18 mouse cellular contexts compared by ENCODE assay signal in the genomic region with DNA sequence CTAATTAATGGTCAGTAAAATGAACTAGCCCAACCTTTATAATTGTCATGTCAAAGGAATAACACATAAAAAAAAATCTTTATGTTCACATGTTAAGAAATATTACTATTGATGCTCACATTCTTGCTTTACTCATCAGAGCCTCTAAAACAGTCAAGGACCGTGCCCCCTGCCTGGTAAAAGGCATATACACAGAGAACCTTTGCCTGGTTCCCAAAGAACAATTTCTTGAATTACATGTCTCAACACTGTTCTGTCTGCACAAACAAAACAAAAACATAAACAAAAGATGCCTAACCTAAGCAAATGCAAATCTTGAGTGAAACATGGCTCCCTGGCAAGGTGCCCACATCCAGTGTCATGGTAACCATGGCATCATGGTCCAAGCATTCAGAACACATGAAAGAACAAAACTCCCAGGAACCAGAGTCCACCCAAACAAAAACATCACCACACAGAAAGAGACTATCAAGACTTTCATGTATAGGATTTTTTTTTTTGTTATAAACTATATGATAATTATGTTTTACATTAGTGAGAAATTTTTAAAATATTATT.
DNase-seq lines count a peak whose midpoint lies in the region; ATAC-seq and TF ChIP-seq lines count a peak whose summit lies in the region.
"Had no signal": no experiment of that assay in that cellular context is flagged by ENCODE, and none has a peak within 500 bp of the region (broad histone marks: within the 10 kb centered on the region; RNA-seq: fewer than 3 reads in every experiment).

No protein-coding gene starts in this region.

- 81% methylated on average over 1 of the region's 1 CpGs for WGBS in forebrain, embryonic 11.5 days
- 83% methylated on average over 1 of the region's 1 CpGs for WGBS in forebrain, embryonic 10.5 days
- 55% methylated on average over 1 of the region's 1 CpGs for WGBS in midbrain, embryonic 14.5 days
- 100% methylated on average over 1 of the region's 1 CpGs for WGBS in midbrain, embryonic 11.5 days
- 53% methylated on average over 1 of the region's 1 CpGs for WGBS in hindbrain, embryonic 13.5 days

- no peaks in the 10 kb centered on the region for H3K36me3 ChIP-seq in forebrain, embryonic 11.5 days (ENCODE audit: control insufficient read depth, insufficient read depth, low read length)
- no peaks in the 10 kb centered on the region for H3K36me3 ChIP-seq in forebrain, embryonic 10.5 days (replicated peaks)
- no peaks in the 10 kb centered on the region for H3K36me3 ChIP-seq in midbrain, embryonic 14.5 days (ENCODE audit: control insufficient read depth, insufficient read depth, low read length)
- no peaks in the 10 kb centered on the region for H3K36me3 ChIP-seq in midbrain, embryonic 11.5 days (ENCODE audit: control insufficient read depth, insufficient read depth, low read length)
- H3K36me3 ChIP-seq in hindbrain, embryonic 13.5 days, result no peaks in the 10 kb centered on the region
- H3K36me3 ChIP-seq: heart, embryonic 12.5 days; limb, embryonic 10.5 days had no signal

- H3K9ac ChIP-seq in forebrain, embryonic 11.5 days (ENCODE audit: low read length), result no peak overlapping the region
- H3K9ac ChIP-seq in midbrain, embryonic 14.5 days (replicated peaks; ENCODE audit: low read length), result no peak overlapping the region
- no peak overlapping the region for H3K9ac ChIP-seq in midbrain, embryonic 11.5 days (ENCODE audit: low read length)
- H3K9ac ChIP-seq in hindbrain, embryonic 13.5 days, result no peak overlapping the region
- H3K9ac ChIP-seq: heart, embryonic 12.5 days had no signal

- H3K4me1 ChIP-seq in forebrain, embryonic 11.5 days (replicated peaks; ENCODE audit: control insufficient read depth, insufficient read depth, low read length), result no peaks in the 10 kb centered on the region
- no peaks in the 10 kb centered on the region for H3K4me1 ChIP-seq in forebrain, embryonic 10.5 days
- no peaks in the 10 kb centered on the region for H3K4me1 ChIP-seq in midbrain, embryonic 14.5 days (ENCODE audit: control insufficient read depth, insufficient read depth, low read length)
- no peaks in the 10 kb centered on the region for H3K4me1 ChIP-seq in midbrain, embryonic 11.5 days (ENCODE audit: control insufficient read depth, insufficient read depth, low read length)
- H3K4me1 ChIP-seq in hindbrain, embryonic 13.5 days (replicated peaks), result no peaks in the 10 kb centered on the region; the same call in none of the 2 replicates
- H3K4me1 ChIP-seq: limb, embryonic 10.5 days had no signal

- ATAC-seq in forebrain, embryonic 11.5 days (replicated peaks; ENCODE audit: low FRiP score), result peak; percentile 39; the same call in 1 of the 2 replicates
- no peak; the same call in 1 of the 2 replicates for ATAC-seq in midbrain, embryonic 14.5 days (ENCODE audit: low FRiP score, low TSS enrichment)
- no peak for ATAC-seq in midbrain, embryonic 11.5 days (ENCODE audit: low FRiP score)
- ATAC-seq in hindbrain, embryonic 13.5 days (ENCODE audit: low FRiP score), result peak; percentile 63; the same call in 1 of the 2 replicates
- ATAC-seq: intestine, embryonic 16.5 days had no signal

- no peak for TF ChIP-seq CTCF in brain, embryonic 14.5 days (IDR thresholded peaks at IDR 0.05; ENCODE audit: borderline replicate concordance, extremely low read depth, insufficient read depth, insufficient read length)

- H3K9me3 ChIP-seq in forebrain, embryonic 11.5 days (ENCODE audit: control insufficient read depth, low read length), result no peaks in the 10 kb centered on the region
- no peaks in the 10 kb centered on the region for H3K9me3 ChIP-seq in forebrain, embryonic 10.5 days
- no peaks in the 10 kb centered on the region for H3K9me3 ChIP-seq in midbrain, embryonic 14.5 days (ENCODE audit: control insufficient read depth, low read length)
- no peaks in the 10 kb centered on the region for H3K9me3 ChIP-seq in midbrain, embryonic 11.5 days (ENCODE audit: control insufficient read depth, low read length)
- H3K9me3 ChIP-seq in hindbrain, embryonic 13.5 days, result no peaks in the 10 kb centered on the region
- H3K9me3 ChIP-seq: heart, embryonic 12.5 days; limb, embryonic 10.5 days had no signal

- TF ChIP-seq POLR2A in brain, embryonic 14.5 days (IDR thresholded peaks at IDR 0.05; ENCODE audit: borderline replicate concordance, extremely low read depth, insufficient read depth, insufficient read length, poor library complexity, severe bottlenecking), result no peak

- H3K4me2 ChIP-seq in forebrain, embryonic 11.5 days (ENCODE audit: low read depth, low read length, severe bottlenecking), result no peak overlapping the region
- H3K4me2 ChIP-seq in midbrain, embryonic 14.5 days (ENCODE audit: low read length), result no peak overlapping the region
- H3K4me2 ChIP-seq in midbrain, embryonic 11.5 days, result no peak overlapping the region
- no peak overlapping the region for H3K4me2 ChIP-seq in hindbrain, embryonic 13.5 days
- H3K4me2 ChIP-seq: heart, embryonic 12.5 days; liver, embryonic 11.5 days had no signal

- H3K27ac ChIP-seq in forebrain, embryonic 11.5 days (ENCODE audit: low read depth, low read length), result no peak overlapping the region
- H3K27ac ChIP-seq in forebrain, embryonic 10.5 days, result no peak overlapping the region
- H3K27ac ChIP-seq in midbrain, embryonic 14.5 days (replicated peaks; ENCODE audit: low read depth, low read length), result no peak overlapping the region
- no peak overlapping the region for H3K27ac ChIP-seq in midbrain, embryonic 11.5 days (ENCODE audit: low read depth, low read length)
- no peak overlapping the region for H3K27ac ChIP-seq in hindbrain, embryonic 13.5 days
- H3K27ac ChIP-seq: limb, embryonic 10.5 days had no signal

- DNase-seq in forebrain, embryonic 11.5 days (ENCODE audit: low spot score), result no peak
- DNase-seq in forebrain, embryonic 10.5 days (ENCODE audit: extremely low spot score, low spot score), result no peak
- peak; percentile 80 for DNase-seq in midbrain, embryonic 14.5 days
- no peak for DNase-seq in midbrain, embryonic 11.5 days (ENCODE audit: low spot score, missing footprints)
- peak; percentile 83 for DNase-seq in brain, embryonic 14.5 days (ENCODE audit: low read depth)
- DNase-seq in lung, postnatal 4 days, result no peak
- DNase-seq: adrenal gland, postnatal 14 days; cerebellum, adult 9-10 months; heart, postnatal 36 days; layer of hippocampus, postnatal 36 days; lung, adult 2 months; thymus, postnatal 36 days had no signal

- H3K27me3 ChIP-seq in forebrain, embryonic 11.5 days (ENCODE audit: control insufficient read depth, insufficient read depth, low read length), result no peaks in the 10 kb centered on the region
- H3K27me3 ChIP-seq in forebrain, embryonic 10.5 days (ENCODE audit: poor library complexity, severe bottlenecking), result no peaks in the 10 kb centered on the region
- no peaks in the 10 kb centered on the region for H3K27me3 ChIP-seq in midbrain, embryonic 14.5 days (ENCODE audit: control insufficient read depth, insufficient read depth, low read length)
- H3K27me3 ChIP-seq in midbrain, embryonic 11.5 days (ENCODE audit: control insufficient read depth, insufficient read depth, low read length), result no peaks in the 10 kb centered on the region
- no peaks in the 10 kb centered on the region for H3K27me3 ChIP-seq in hindbrain, embryonic 13.5 days
- H3K27me3 ChIP-seq: CH12.LX; heart, embryonic 12.5 days had no signal

- no peak overlapping the region for H3K4me3 ChIP-seq in forebrain, embryonic 11.5 days (ENCODE audit: low read depth, low read length)
- H3K4me3 ChIP-seq in forebrain, embryonic 10.5 days, result no peak overlapping the region
- no peak overlapping the region for H3K4me3 ChIP-seq in midbrain, embryonic 14.5 days (replicated peaks; ENCODE audit: low read depth, low read length)
- no peak overlapping the region for H3K4me3 ChIP-seq in midbrain, embryonic 11.5 days (ENCODE audit: low read depth, low read length)
- no peak overlapping the region for H3K4me3 ChIP-seq in hindbrain, embryonic 13.5 days
- H3K4me3 ChIP-seq: heart, embryonic 12.5 days; limb, embryonic 10.5 days had no signal

Comparison
In these comparisons a context has a peak if more than half of its experiments do, and no peak if none do; other contexts are left out.
1. DNase-seq: peak in midbrain, embryonic 14.5 days (single experiment) and brain, embryonic 14.5 days (single experiment); none in forebrain, embryonic 11.5 days (single experiment), forebrain, embryonic 10.5 days (single experiment), midbrain, embryonic 11.5 days (single experiment) and lung, postnatal 4 days (0 of 2).
2. ATAC-seq: peak in forebrain, embryonic 11.5 days (single experiment) and hindbrain, embryonic 13.5 days (single experiment); none in midbrain, embryonic 14.5 days (single experiment) and midbrain, embryonic 11.5 days (single experiment).